Mouse (Mus musculus) midbrain, embryonic 16.5 days (tissue): ENCODE measurements at regions not wholly inside any gene's neighbourhood (a gene's known extent, or its start where the extent isn't known, plus 50 kb on each side); places are given as distances from the start of the nearest gene placed in this dataset.

Source experiments
- ATAC-seq: fragments of 200-750 bp; cut with Nextera tagmentation; 2 replicates; pipeline ENCODE4 v1.8.0; 2017; ENCODE audit warnings: moderate TSS enrichment
- H3K27ac ChIP-seq: fragments of 300-500 bp; sonication (generic); 2 replicates; pipeline ENCODE4 v1.5.1; 2014; ENCODE audit warnings: mild to moderate bottlenecking, low read length, mixed read lengths
- H3K27me3 ChIP-seq: fragments of 300-500 bp; sonication (generic); 2 replicates; pipeline ENCODE4 v1.6.1; 2014; ENCODE audit warnings: low read depth, low read length, mixed read lengths; ENCODE audit not compliant: control insufficient read depth, insufficient read depth
- H3K36me3 ChIP-seq: fragments of 300-500 bp; sonication (generic); 2 replicates; pipeline ENCODE4 v1.6.1; 2014; ENCODE audit warnings: mild to moderate bottlenecking, low read length, moderate library complexity, mixed read lengths; ENCODE audit not compliant: control insufficient read depth, insufficient read depth
- H3K4me1 ChIP-seq: fragments of 300-500 bp; sonication (generic); 2 replicates; pipeline ENCODE4 v1.6.1; 2014; ENCODE audit warnings: mild to moderate bottlenecking, low read length, mixed read lengths; ENCODE audit not compliant: control insufficient read depth, insufficient read depth
- H3K4me2 ChIP-seq: fragments of 300-500 bp; sonication (generic); 2 replicates; pipeline ENCODE4 v1.6.1; 2014; ENCODE audit warnings: mild to moderate bottlenecking, low read length, mixed read lengths
- H3K4me3 ChIP-seq: fragments of 300-500 bp; sonication (generic); 2 replicates; pipeline ENCODE4 v1.5.1; 2014; ENCODE audit warnings: low read depth, mild to moderate bottlenecking, low read length, moderate library complexity, mixed read lengths
- H3K9ac ChIP-seq: fragments of 300-500 bp; sonication (generic); 2 replicates; pipeline ENCODE4 v1.6.1; 2014; ENCODE audit warnings: low read depth, low read length, mixed read lengths
- H3K9me3 ChIP-seq: fragments of 300-500 bp; sonication (generic); replicated peaks from 2 replicates; pipeline ENCODE4 v1.6.1; 2014; ENCODE audit warnings: mild to moderate bottlenecking, low read length, mixed read lengths; ENCODE audit not compliant: control insufficient read depth, poor library complexity, severe bottlenecking
- WGBS: fragments of 180-500 bp; shearing (Covaris S2); extraction: QIAGEN DNeasy Blood & Tissue Kit; methylation state at CpG from one replicate; pipeline ENCODE4 v1.1.7; 2014; 5-methylcytosine and 5-hydroxymethylcytosine counted together

DNA sequence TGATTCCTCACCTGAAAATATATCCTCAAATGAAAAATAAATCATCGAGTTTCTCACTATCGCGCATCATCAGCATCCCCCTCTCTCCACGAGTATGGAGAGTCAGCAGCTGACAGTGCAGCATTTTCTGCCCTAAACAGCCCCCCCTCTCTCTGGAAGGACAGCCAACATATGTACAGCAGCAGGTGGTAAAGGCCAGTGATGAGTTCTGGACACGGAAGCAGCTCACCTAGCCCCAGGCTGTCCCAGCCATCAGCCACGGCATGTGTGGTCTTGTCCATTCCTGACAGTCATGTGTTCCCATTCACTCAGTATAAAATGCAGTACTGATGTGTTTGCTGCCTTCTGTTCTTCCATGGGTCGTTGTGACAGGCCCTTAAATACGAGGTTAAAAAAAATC lies 106.7 kb upstream of the Spdl1 start:
- H3K27ac ChIP-seq: no peak overlapping the region
- ATAC-seq: no peak
- no peak overlapping the region for H3K4me2 ChIP-seq
- no peaks in the 10 kb centered on the region for H3K36me3 ChIP-seq
- H3K9ac ChIP-seq: no peak overlapping the region
- no peaks in the 10 kb centered on the region for H3K27me3 ChIP-seq
- no peak overlapping the region for H3K4me3 ChIP-seq
- 83% methylated on average over 8 of the region's 8 CpGs for WGBS
- no peaks in the 10 kb centered on the region for H3K9me3 ChIP-seq
- H3K4me1 ChIP-seq: 0 out of 2 replicates have a peak, but pooled peaks cover 2% of the 10 kb centered on the region

DNA sequence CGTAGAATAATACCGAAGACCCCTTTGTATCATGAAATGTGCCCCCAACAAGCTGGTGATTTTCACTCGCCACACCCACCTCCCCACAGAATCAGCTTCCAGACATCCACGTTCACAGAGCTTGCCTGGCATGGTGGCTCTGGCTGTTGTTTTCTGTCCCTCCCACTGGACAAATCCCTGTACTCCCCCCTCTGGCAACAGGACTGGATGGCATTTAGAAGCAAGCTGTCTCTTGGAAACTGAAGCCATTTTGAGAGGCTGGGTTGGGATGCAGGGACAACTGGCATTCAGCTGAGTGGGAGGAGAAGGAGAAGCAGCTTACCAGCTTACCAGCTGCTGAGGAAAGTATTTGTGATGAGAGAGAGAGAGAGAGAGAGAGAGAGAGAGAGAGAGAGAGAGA lies 105.6 kb upstream of the Spdl1 start:
- no peak overlapping the region for H3K4me3 ChIP-seq
- no peak overlapping the region for H3K27ac ChIP-seq
- H3K27me3 ChIP-seq: no peaks in the 10 kb centered on the region
- no peak for ATAC-seq
- H3K9me3 ChIP-seq: no peaks in the 10 kb centered on the region
- WGBS: 78% methylated on average over 4 of the region's 4 CpGs
- no peak overlapping the region for H3K4me2 ChIP-seq
- no peak overlapping the region for H3K9ac ChIP-seq
- H3K4me1 ChIP-seq: 0 out of 2 replicates have a peak, but pooled peaks cover 2% of the 10 kb centered on the region
- H3K36me3 ChIP-seq: no peaks in the 10 kb centered on the region

DNA sequence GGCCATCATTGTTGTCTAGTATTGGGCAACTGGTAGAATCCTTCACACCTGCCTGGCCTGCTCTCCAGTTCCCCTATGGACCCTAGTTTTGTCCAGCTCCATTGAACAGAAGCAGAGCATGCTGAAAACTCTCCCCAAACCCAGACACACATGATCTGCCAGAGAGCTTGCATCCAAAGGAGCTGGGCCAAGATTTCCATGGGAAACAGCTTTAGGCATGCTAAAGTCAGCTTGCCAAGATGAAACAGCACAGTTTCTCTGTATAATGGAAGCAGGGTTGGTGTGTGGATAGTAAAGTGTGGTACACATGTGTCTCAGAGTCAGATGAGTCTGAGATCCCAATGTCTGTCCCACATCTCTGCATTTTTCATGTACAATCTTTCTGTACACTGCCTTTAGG lies 98.8 kb upstream of the Spdl1 start:
- Histone ChIP-seq H3K4me1 (no peaks in the 10 kb centered on the region), H3K27ac (no peak overlapping the region), H3K4me3 (no peak overlapping the region), H3K27me3 (no peaks in the 10 kb centered on the region), H3K4me2 (no peak overlapping the region), H3K9ac (no peak overlapping the region), H3K36me3 (no peaks in the 10 kb centered on the region), H3K9me3 (no peaks in the 10 kb centered on the region)
- no peak for ATAC-seq

DNA sequence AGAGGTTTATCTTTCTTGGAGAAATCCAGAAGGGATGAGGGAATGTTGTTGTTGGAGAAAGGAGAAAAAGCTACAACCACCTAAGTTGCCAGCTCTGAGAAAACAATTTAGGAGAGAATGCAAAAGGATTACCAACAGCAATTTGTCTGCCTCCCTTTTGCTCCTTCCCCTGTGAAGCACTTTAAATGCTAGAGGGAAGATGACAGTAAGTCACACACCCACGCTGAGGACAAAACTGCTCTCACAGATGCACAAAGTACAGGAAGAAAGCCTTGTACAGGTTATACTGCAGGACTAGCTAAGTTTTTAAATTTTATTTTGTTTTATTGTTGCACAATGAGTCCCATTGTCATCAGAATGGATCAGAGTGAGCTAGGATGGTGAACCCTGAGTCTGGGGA lies 83.7 kb upstream of the Spdl1 start:
- H3K27me3 ChIP-seq: no peaks in the 10 kb centered on the region
- H3K4me2 ChIP-seq: no peak overlapping the region
- no peak for ATAC-seq
- no peak overlapping the region for H3K27ac ChIP-seq
- WGBS: 81% methylated on average over 1 of the region's 1 CpGs
- no peaks in the 10 kb centered on the region for H3K36me3 ChIP-seq
- no peaks in the 10 kb centered on the region for H3K9me3 ChIP-seq
- no peak overlapping the region for H3K4me3 ChIP-seq
- H3K4me1 ChIP-seq: no peaks in the 10 kb centered on the region
- H3K9ac ChIP-seq: no peak overlapping the region

DNA sequence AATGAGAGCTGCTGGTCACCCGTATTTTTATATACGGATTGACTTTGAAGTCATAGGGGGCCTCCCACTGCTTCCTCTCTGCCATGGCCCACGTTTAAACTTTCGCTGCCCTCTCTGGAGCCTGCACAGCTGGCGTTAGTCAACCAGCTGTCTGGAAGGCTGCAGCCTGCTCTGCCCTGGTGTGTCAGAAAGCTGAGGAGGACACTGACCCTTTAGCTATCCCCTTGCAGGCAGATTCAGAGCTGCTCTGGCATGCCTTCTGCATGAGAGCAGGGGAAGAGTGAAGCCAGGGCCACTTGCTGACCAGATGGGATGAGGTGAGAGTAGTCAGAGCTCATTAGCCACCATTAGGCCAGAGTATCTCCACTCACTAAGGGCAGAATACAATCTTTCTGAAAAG lies 76.4 kb upstream of the Spdl1 start:
- Histone ChIP-seq H3K9me3 (no peaks in the 10 kb centered on the region), H3K4me3 (no peak overlapping the region), H3K4me1 (no peaks in the 10 kb centered on the region), H3K27ac (no peak overlapping the region), H3K27me3 (no peaks in the 10 kb centered on the region), H3K36me3 (no peaks in the 10 kb centered on the region), H3K4me2 (no peak overlapping the region), H3K9ac (no peak overlapping the region)
- 52% methylated on average over 5 of the region's 5 CpGs for WGBS
- no peak for ATAC-seq

DNA sequence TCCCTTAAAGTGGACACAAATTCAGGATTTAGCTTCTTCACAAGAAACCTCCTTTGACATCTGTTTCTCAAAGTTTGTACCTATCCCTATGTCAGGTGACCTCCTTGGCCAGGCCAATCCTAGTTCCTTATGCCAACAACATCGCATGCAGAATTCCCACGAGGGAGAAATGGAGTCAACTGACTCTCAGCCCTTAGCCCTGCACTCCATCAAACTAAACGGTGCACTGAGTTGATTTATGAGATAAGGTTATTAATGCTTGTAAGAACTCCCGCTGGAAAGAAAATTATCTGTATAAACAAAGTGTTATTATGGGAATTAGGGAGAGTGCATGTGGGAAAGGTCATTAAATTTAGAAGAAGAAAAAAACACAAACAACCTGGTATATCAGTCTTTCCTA lies 70.8 kb upstream of the Spdl1 start:
- 78% methylated on average over 4 of the region's 4 CpGs for WGBS
- no peaks in the 10 kb centered on the region for H3K9me3 ChIP-seq
- H3K27me3 ChIP-seq: no peaks in the 10 kb centered on the region
- H3K4me1 ChIP-seq: no peaks in the 10 kb centered on the region
- no peak overlapping the region for H3K4me2 ChIP-seq
- ATAC-seq: no peak
- H3K27ac ChIP-seq: no peak overlapping the region
- H3K4me3 ChIP-seq: no peak overlapping the region
- no peaks in the 10 kb centered on the region for H3K36me3 ChIP-seq
- H3K9ac ChIP-seq: no peak overlapping the region

DNA sequence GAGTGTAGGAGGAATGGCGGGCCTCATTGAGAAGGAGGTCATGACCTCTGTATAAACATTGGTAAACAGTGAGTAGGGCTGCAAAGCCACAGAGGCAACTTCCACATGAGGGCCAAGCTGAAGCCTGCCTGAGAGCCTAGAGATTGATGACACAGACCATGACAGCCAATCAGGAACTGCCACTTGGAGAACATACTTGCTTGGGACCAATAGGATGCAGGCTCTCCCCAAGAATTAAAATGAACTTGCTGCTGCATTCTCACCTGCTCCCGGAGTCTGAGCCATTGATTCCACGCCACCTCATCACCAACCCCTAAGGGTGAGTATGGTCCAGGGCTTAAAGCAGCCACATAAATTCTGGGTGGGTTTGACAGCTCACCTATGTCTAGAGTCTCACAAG lies 66.0 kb upstream of the Spdl1 start:
- no peak for ATAC-seq
- Histone ChIP-seq H3K9ac (no peak overlapping the region), H3K4me2 (no peak overlapping the region), H3K27ac (no peak overlapping the region), H3K9me3 (no peaks in the 10 kb centered on the region), H3K4me1 (no peaks in the 10 kb centered on the region), H3K4me3 (no peak overlapping the region), H3K36me3 (no peaks in the 10 kb centered on the region), H3K27me3 (no peaks in the 10 kb centered on the region)
- WGBS: 75% methylated on average over 3 of the region's 3 CpGs

DNA sequence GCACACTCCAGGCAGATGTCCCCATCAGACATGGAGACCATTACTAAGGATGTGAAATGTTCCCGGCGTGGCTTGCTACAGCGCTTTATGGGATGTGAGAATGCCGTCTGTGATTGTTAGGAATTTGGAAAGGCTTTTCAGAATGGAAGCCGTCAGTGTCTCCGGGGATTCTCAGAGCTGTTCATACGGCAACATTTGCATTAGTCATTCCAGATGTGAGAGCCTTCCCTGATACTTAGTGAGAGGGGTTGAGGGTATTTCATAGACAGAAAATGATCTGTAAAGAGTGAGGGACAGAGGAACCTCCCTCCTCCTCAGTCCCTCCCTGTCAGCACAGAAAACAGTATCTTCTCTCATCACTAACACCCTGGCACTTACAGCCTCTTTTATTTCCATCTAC lies 62.2 kb upstream of the Spdl1 start:
- WGBS: 71% methylated on average over 7 of the region's 7 CpGs
- ATAC-seq: no peak
- Histone ChIP-seq H3K9me3 (no peaks in the 10 kb centered on the region), H3K4me2 (no peak overlapping the region), H3K4me3 (no peak overlapping the region), H3K9ac (no peak overlapping the region), H3K27me3 (no peaks in the 10 kb centered on the region), H3K27ac (no peak overlapping the region), H3K4me1 (no peaks in the 10 kb centered on the region), H3K36me3 (no peaks in the 10 kb centered on the region)

DNA sequence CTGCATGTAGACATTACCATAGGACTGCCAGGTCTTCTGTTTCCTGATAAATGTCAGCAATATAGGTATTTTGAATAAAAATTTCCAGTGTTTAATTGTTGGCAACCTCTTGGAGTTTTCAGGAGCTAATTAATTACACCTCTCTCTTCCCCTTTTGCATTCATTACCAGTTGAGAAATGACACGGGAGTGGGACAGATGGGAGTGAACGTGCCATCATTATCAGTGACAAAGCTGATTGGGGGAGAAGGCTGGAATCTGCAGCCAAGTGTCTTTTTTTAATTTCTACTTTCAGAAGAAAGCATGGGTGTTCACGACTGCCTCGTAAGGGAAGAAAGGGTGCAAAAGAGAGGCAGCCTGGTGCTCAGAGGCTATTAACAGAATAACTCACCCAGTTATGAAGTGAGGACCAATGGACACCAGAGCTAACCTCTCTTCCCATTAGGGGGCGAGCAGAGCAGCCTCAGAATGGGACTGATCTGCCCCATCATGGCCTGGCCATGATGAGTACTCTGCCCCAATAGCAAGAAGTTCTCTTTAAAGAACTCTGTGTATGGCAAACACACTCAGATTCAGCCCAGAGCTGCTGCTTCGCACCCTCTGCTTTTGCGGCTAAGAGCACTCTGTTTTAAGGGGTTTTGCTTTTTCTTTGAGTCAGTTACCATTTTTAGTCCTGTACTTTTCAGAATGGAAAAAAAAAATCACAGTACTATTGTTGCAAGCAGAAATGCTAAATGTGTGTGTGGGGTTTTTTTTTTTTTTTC lies 55.1 kb upstream of the Spdl1 start:
- Histone ChIP-seq H3K4me3 (no peak overlapping the region), H3K9me3 (no peaks in the 10 kb centered on the region), H3K9ac (no peak overlapping the region), H3K27me3 (no peaks in the 10 kb centered on the region), H3K4me2 (no peak overlapping the region), H3K36me3 (no peaks in the 10 kb centered on the region), H3K4me1 (no peaks in the 10 kb centered on the region), H3K27ac (no peak overlapping the region)
- ATAC-seq: no peak
- WGBS: 83% methylated on average over 7 of the region's 7 CpGs
